Mouse (Mus musculus) myocyte (in vitro differentiated cells): ENCODE data around the gene Slc9a9.

Experiments
- CEBPB ChIP-seq: IDR thresholded peaks from 2 replicates; pipeline ENCODE4 v1.6.1; 2011; ENCODE audit warnings: mild to moderate bottlenecking, moderate library complexity; ENCODE audit not compliant: poor library complexity, insufficient read depth, severe bottlenecking
- MAX ChIP-seq: IDR thresholded peaks from one replicate; pipeline ENCODE4 v1.6.1; 2011; ENCODE audit warnings: low read depth, mild to moderate bottlenecking, control low read depth
- POLR2A ChIP-seq: IDR thresholded peaks from one replicate; pipeline ENCODE4 v1.6.1; 2011; ENCODE audit warnings: low read depth, mild to moderate bottlenecking, control low read depth, moderate library complexity; ENCODE audit not compliant: insufficient read length
- POLR2AphosphoS2 ChIP-seq: IDR thresholded peaks from one replicate; pipeline ENCODE4 v1.6.1; 2011; ENCODE audit warnings: low read depth, control low read depth; ENCODE audit not compliant: insufficient read length
- REST ChIP-seq: IDR thresholded peaks from one replicate; pipeline ENCODE4 v1.6.1; 2011; ENCODE audit warnings: mild to moderate bottlenecking, control low read depth, moderate library complexity; ENCODE audit not compliant: insufficient read depth, insufficient read length
- SRF ChIP-seq: IDR thresholded peaks from one replicate; pipeline ENCODE4 v1.6.1; 2011; ENCODE audit warnings: low read depth; ENCODE audit not compliant: control insufficient read depth, insufficient read length
- USF1 ChIP-seq: IDR thresholded peaks from one replicate; pipeline ENCODE4 v1.6.1; 2011; ENCODE audit warnings: low read depth, mild to moderate bottlenecking, control low read depth, moderate library complexity

GRCm38 (mm10) chr9:94904180-94904579 is 234.5 kb downstream of the Slc9a9 start:
- TF ChIP-seq REST = no peak
- TF ChIP-seq USF1 = no peak
- TF ChIP-seq POLR2AphosphoS2 = no peak
- no peak for TF ChIP-seq POLR2A
- no peak for TF ChIP-seq SRF
- no peak for TF ChIP-seq MAX
- no peak for TF ChIP-seq CEBPB
